Mouse (Mus musculus) heart, postnatal 25 days (tissue): Measurements from ENCODE around the gene Oxld1. TPM values are rescaled to one million over a fixed set of nuclear protein-coding genes. Genes with fewer than 3 reads are reported as not detected.
"Not testable (repeated sequence)": the region's sequence is repeated elsewhere in the genome, so short reads cannot be mapped to it uniquely, and the experiment has no call there.

Experiments used
- DNase-seq: peaks from one replicate; pipeline ENCODE4 v3.0.0; 2022; ENCODE audit warnings: low spot score
- intact Hi-C: fragments of 180-260 bp; cut with DNase I; formaldehyde crosslinking; loops from one replicate; pipeline ENCODE4 v1.15.1; 2025
- total RNA-seq, 2 experiments: library from RNA; stranded (reverse); gene quantifications; 2 replicates each; pipeline ENCODE4 v1.2.3; 2021

Oxld1 gene
- total RNA-seq, 2 experiments from 2014 or later, result 53.7 to 56.4 TPM

GRCm38 (mm10) chr11:120437857-120438385 lies 19.9 kb downstream of the Oxld1 start:
- intact Hi-C loops, result no loop called here
- DNase-seq, result no peak

GRCm38 (mm10) chr11:120437152-120437856 lies 20.6 kb downstream of the Oxld1 start, which contains the start of gene Nploc4:
Nploc4 (minus strand) TSS chr11:120437708.
- intact Hi-C loops, result no loop called here
- peak; percentile 69 for DNase-seq

- intact Hi-C loops, result no loop called here
- no peak for DNase-seq
Observed at GRCm38 (mm10) chr11:120426727-120427126, 31.1 kb downstream of the Oxld1 start.

GRCm38 (mm10) chr11:120423569-120424295 lies 34.1 kb downstream of the Oxld1 start:
- intact Hi-C loops, result loop anchor here (5.0 kb wide), 3 partner anchors 46 to 311 kb away; partner anchors contain the start of gene Faap100
- DNase-seq, result no peak

GRCm38 (mm10) chr11:120422651-120423568 lies 35.0 kb downstream of the Oxld1 start:
- intact Hi-C loops, result loop anchor here (5.0 kb wide), 3 partner anchors 46 to 311 kb away; partner anchors contain the start of gene Faap100
- no peak for DNase-seq

- intact Hi-C loops, result no loop called here
Observed at GRCm38 (mm10) chr11:120418592-120418991, 39.3 kb downstream of the Oxld1 start.

GRCm38 (mm10) chr11:120417852-120418251 lies 40.0 kb downstream of the Oxld1 start:
- intact Hi-C loops, result no loop called here
- no peak for DNase-seq

More at GRCm38 (mm10) chr11:120418592-120418991, 39.3 kb downstream of the Oxld1 start:
- DNase-seq, result no peak

- DNase-seq, intact Hi-C loops: not testable (repeated sequence)
Observed at GRCm38 (mm10) chr11:120413621-120414020, 44.2 kb downstream of the Oxld1 start.

Other genes with a start within 250 kb of the Oxld1 start
- gene Bahcc1, start 225.1 kb downstream of the Oxld1 start, total RNA-seq, result 1 to 10 TPM; 7.8 to 8.3 TPM
- 100 to 1,000 TPM; 282 to 346 TPM for gene Actg1, start 109.5 kb downstream of the Oxld1 start, total RNA-seq
- not detected for gene Fscn2, start 96.5 kb downstream of the Oxld1 start, total RNA-seq
- 10 to 100 TPM; 15.2 to 15.3 TPM for gene Faap100, start 79.3 kb downstream of the Oxld1 start, total RNA-seq
- 10 to 100 TPM; 53.0 to 59.3 TPM for gene Nploc4, start 20.4 kb downstream of the Oxld1 start, total RNA-seq
- 1 to 10 TPM; 1.4 to 1.6 TPM for gene Tspan10, start 15.4 kb downstream of the Oxld1 start, total RNA-seq
- under 1 TPM; 0.47 to 0.84 TPM for gene Pde6g, start 4.6 kb downstream of the Oxld1 start, total RNA-seq
- 1 to 10 TPM; 7.9 to 8.9 TPM for gene Ccdc137, start within 50 bp of the Oxld1 start, total RNA-seq
- 10 to 100 TPM; 10.5 to 10.6 TPM for gene Arl16, start 9.5 kb upstream of the Oxld1 start, total RNA-seq
- 100 to 1,000 TPM; 253 to 263 TPM for gene Mrpl12, start 26.5 kb upstream of the Oxld1 start, total RNA-seq
- 10 to 100 TPM; 13.1 to 14.8 TPM for gene Slc25a10, start 33.8 kb upstream of the Oxld1 start, total RNA-seq
- 1 to 10 TPM; 1.3 to 1.5 TPM for gene Gcgr, start 72.6 kb upstream of the Oxld1 start, total RNA-seq
- gene Mcrip1, start 91.7 kb upstream of the Oxld1 start, total RNA-seq, result 10 to 100 TPM; 44.1 to 46.9 TPM
- gene Ppp1r27, start 93.1 kb upstream of the Oxld1 start, total RNA-seq, result not detected
- gene P4hb, start 115.2 kb upstream of the Oxld1 start, total RNA-seq, result 100 to 1,000 TPM; 228 to 255 TPM
- gene Arhgdia, start 123.6 kb upstream of the Oxld1 start, total RNA-seq, result 100 to 1,000 TPM; 142 to 158 TPM
- 10 to 100 TPM; 49.3 to 52.6 TPM for gene Alyref, start 140.3 kb upstream of the Oxld1 start, total RNA-seq
- 10 to 100 TPM; 82.6 to 90.3 TPM for gene Anapc11, start 140.4 kb upstream of the Oxld1 start, total RNA-seq
- not detected for gene Npb, start 150.4 kb upstream of the Oxld1 start, total RNA-seq
- 10 to 100 TPM; 54.2 to 59.3 TPM for gene Pcyt2, start 159.9 kb upstream of the Oxld1 start, total RNA-seq
- 1 to 10 TPM; 7.7 to 8.3 TPM for gene Sirt7, start 167.2 kb upstream of the Oxld1 start, total RNA-seq
- gene Mafg, start 175.5 kb upstream of the Oxld1 start, total RNA-seq, result 10 to 100 TPM; 38.7 to 42.1 TPM
- 1 to 10 TPM; 1.6 to 2.3 TPM for gene Pycr1, start 185.7 kb upstream of the Oxld1 start, total RNA-seq
- gene Myadml2, start 190.1 kb upstream of the Oxld1 start, total RNA-seq, result 10 to 100 TPM; 78.3 to 78.8 TPM
- under 1 TPM in 1 of 2 experiments, not detected in 1; 0.20 TPM for gene Notum, start 203.1 kb upstream of the Oxld1 start, total RNA-seq
- 10 to 100 TPM; 33.0 to 33.9 TPM for gene Aspscr1, start 214.9 kb upstream of the Oxld1 start, total RNA-seq